Mouse (Mus musculus): Measurements from ENCODE around the gene Vps16.

DNA sequence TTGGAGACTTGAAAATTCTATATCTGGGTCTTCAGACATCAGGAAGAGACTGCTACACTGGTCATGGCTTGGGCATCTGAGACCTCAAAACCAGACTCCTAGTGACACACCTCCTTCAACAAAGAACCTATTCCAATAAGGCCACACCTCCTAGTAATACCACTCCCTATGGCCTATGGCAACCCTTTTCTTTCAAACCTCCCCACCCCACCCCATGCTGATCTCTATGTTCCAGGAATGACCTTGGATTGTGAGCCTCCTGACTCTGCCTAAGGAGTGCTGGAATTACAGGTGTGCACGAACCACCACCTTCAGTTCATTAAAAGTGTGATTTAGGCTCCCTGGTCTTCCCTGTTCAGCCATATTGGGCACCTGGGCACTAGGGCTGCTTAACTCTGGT lies 24.1 kb upstream of the Vps16 start:
- TF ChIP-seq CTCF (IDR thresholded peaks at IDR 0.05; ENCODE audit: low read depth) (no peak), EP300 (IDR thresholded peaks at IDR 0.05; ENCODE audit: low read depth) (no peak)

Data from liver, postnatal 0 days (tissue).